Mouse (Mus musculus) forebrain, embryonic 10.5 days (tissue): ENCODE measurements around the gene Trap1a. TPM values are rescaled to one million over a fixed set of nuclear protein-coding genes. Genes with fewer than 3 reads are reported as not detected.
"Not testable (repeated sequence)": the region's sequence is repeated elsewhere in the genome, so short reads cannot be mapped to it uniquely, and the experiment has no call there.

Experiments used
- DNase-seq: peaks from one replicate; pipeline ENCODE4 v3.0.0-alpha.2; 2017; ENCODE audit warnings: low spot score; ENCODE audit errors: extremely low spot score
- H3K27ac ChIP-seq: fragments of 300-500 bp; sonication (generic); 2 replicates; pipeline ENCODE4 v1.5.1; 2016; ENCODE audit warnings: mild to moderate bottlenecking
- H3K27me3 ChIP-seq: fragments of 300-500 bp; sonication (generic); 2 replicates; pipeline ENCODE4 v1.6.1; 2016; ENCODE audit warnings: mild to moderate bottlenecking; ENCODE audit not compliant: poor library complexity, severe bottlenecking
- H3K36me3 ChIP-seq: fragments of 300-500 bp; sonication (generic); replicated peaks from 2 replicates; pipeline ENCODE4 v1.6.1; 2016; ENCODE audit warnings: mild to moderate bottlenecking, moderate library complexity
- H3K4me1 ChIP-seq: fragments of 300-500 bp; sonication (generic); 2 replicates; pipeline ENCODE4 v1.6.1; 2016
- H3K4me3 ChIP-seq: fragments of 300-500 bp; sonication (generic); 2 replicates; pipeline ENCODE4 v1.5.1; 2016; ENCODE audit warnings: mild to moderate bottlenecking, moderate library complexity
- H3K9me3 ChIP-seq: fragments of 300-500 bp; sonication (generic); 2 replicates; pipeline ENCODE4 v1.6.1; 2016; ENCODE audit warnings: mild to moderate bottlenecking, moderate library complexity
- WGBS: fragments of 180-500 bp; shearing (Covaris S2); methylation state at CpG from one replicate; pipeline ENCODE4 v1.1.7; 2016; 5-methylcytosine and 5-hydroxymethylcytosine counted together
- polyA plus RNA-seq: library from polyadenylated mRNA; unstranded; fragments of >200 nt; fragmentation: Nextera tagmentation; extraction: Ambion mirVana; gene quantifications from 2 replicates; pipeline ENCODE4 v1.2.1, GENCODE M21; 2016

The Trap1a gene
- polyA plus RNA-seq = not detected in 2 replicates

- 92% methylated on average over 24 of the region's 24 CpGs for WGBS
- Histone ChIP-seq H3K4me3 (no peak within 1 kb of the TSS), H3K9me3 (no peaks in the 10 kb centered on the region), H3K36me3 (no peaks in the 10 kb centered on the region), H3K27ac (no peak within 1 kb of the TSS), H3K4me1 (no peaks in the 10 kb centered on the region), H3K27me3 (peaks cover 26% of the 10 kb centered on the region)
- no peak for DNase-seq
These were observed at the start of gene Trap1a for GRCm38 (mm10) chrX:139333263-139333994. Gene Trap1a, plus strand, starts transcription at chrX:139333683.

GRCm38 (mm10) chrX:139293114-139293513, 40.4 kb upstream of the Trap1a start:
- Histone ChIP-seq H3K4me1 (no peaks in the 10 kb centered on the region), H3K9me3 (no peaks in the 10 kb centered on the region), H3K4me3 (no peak overlapping the region), H3K27ac (no peak overlapping the region), H3K27me3 (peaks cover 40% of the 10 kb centered on the region), H3K36me3 (no peaks in the 10 kb centered on the region)
- no peak for DNase-seq
- WGBS = 95% methylated on average over 2 of the region's 2 CpGs

DNA sequence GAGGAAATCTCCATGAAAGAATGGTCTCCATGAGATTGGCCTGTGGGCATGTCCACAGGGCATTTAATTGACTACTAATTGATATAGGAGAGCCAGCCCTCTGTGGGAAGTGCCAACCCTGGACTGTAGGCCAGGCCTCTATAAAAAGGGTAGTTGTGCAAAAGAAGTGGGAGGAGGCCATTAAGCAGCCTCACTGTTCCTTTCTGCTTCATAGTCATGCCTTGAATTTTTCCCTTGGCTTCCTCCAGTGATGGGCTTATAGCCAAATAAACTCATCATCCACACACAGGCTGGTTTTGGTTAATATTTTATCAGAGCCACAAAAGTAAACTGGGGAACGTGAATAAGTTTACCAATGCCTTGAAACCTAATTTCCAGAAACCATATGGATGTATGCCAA, 38.2 kb upstream of the Trap1a start:
- Histone ChIP-seq H3K36me3 (no peaks in the 10 kb centered on the region), H3K27me3 (peaks cover 50% of the 10 kb centered on the region), H3K4me1 (no peaks in the 10 kb centered on the region), H3K9me3 (no peaks in the 10 kb centered on the region), H3K27ac (no peak overlapping the region), H3K4me3 (no peak overlapping the region)
- 89% methylated on average over 1 of the region's 1 CpGs for WGBS
- DNase-seq = no peak

DNA sequence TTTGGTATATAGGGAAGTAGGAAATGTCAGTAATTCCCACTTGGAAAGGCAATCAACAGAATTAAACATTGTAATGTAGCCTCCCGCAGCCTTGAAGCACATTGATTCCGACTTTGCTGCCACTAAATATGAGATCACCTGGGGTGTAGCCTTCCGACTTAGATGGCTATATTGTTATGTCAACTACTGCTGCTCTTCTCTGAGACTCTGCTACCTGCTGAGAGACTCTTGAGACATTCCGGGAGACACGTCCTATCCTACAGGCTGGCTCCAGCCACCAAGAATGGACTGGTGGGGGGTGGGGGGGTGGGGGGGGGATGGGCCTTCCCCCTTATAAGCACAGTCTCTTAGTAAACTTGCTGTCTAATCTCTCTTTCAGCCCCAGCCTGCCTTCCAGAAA, 16.1 kb upstream of the Trap1a start:
- WGBS = 42% methylated on average over 5 of the region's 5 CpGs
- H3K36me3 ChIP-seq, H3K9me3 ChIP-seq, H3K4me3 ChIP-seq, DNase-seq, H3K4me1 ChIP-seq, H3K27ac ChIP-seq: not testable (repeated sequence)
- H3K27me3 ChIP-seq = peaks cover 13% of the 10 kb centered on the region

DNA sequence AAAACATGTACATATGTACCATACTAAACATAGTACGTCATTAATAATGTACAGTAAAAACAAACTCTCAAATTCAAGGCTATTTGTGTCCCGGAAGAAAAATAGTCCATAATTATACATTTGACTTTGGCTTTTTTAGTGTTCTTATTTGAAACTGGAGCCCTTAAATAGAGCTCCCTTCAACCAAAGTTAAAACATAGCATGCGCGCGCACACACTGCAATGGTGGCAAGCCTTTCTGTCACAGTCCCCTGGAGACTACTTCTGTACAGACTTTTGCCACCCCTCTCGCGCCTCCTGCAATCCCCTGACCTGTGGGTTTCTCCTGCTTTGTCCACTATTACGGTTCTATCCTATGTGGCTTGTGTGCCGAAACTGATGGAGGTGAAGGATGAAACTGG, 900 bp upstream of the Trap1a start:
- peaks cover 24% of the 10 kb centered on the region for H3K27me3 ChIP-seq
- no peak for DNase-seq
- H3K27ac ChIP-seq = no peak overlapping the region
- H3K4me1 ChIP-seq = no peaks in the 10 kb centered on the region
- 94% methylated on average over 9 of the region's 9 CpGs for WGBS
- H3K4me3 ChIP-seq = no peak overlapping the region
- no peaks in the 10 kb centered on the region for H3K36me3 ChIP-seq
- H3K9me3 ChIP-seq = no peaks in the 10 kb centered on the region

- no peak for DNase-seq
- Histone ChIP-seq H3K36me3 (no peaks in the 10 kb centered on the region), H3K9me3 (no peaks in the 10 kb centered on the region), H3K4me1 (no peaks in the 10 kb centered on the region), H3K4me3 (no peak overlapping the region), H3K27ac (no peak overlapping the region), H3K27me3 (peaks cover 25% of the 10 kb centered on the region)
- 94% methylated on average over 14 of the region's 14 CpGs for WGBS
These were observed 1.3 kb downstream of the Trap1a start for GRCm38 (mm10) chrX:139334504-139335418.

- H3K27me3 ChIP-seq = peaks cover 29% of the 10 kb centered on the region
- 66% methylated on average over 3 of the region's 3 CpGs for WGBS
- H3K27ac ChIP-seq = no peak overlapping the region
- H3K4me3 ChIP-seq = no peak overlapping the region
- DNase-seq = no peak
- no peaks in the 10 kb centered on the region for H3K9me3 ChIP-seq
- H3K36me3 ChIP-seq = no peaks in the 10 kb centered on the region
- H3K4me1 ChIP-seq = no peaks in the 10 kb centered on the region
These were observed 2.1 kb downstream of the Trap1a start for GRCm38 (mm10) chrX:139335419-139336074.

DNA sequence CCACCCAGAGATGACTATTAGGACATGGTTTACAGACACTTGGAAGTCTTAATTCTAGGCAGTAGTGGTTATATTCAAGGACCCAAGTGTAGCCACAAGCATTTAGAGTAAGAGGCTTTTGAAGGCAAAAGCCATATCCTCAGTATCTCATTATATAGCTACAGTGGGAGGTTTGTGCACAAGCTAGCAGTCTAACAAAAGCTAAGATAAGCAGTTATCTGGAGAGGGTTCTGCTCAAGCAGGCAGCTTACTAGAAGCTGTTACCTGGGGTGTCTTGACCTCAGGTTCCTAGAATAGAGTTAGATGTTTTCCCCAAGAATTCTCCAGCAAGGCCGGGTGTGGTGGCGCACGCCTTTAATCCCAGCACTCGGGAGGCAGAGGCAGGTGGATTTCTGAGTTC, 6.1 kb downstream of the Trap1a start:
- WGBS = 92% methylated on average over 4 of the region's 4 CpGs
- Histone ChIP-seq H3K36me3 (no peaks in the 10 kb centered on the region), H3K27me3 (peaks cover 54% of the 10 kb centered on the region), H3K4me1 (no peaks in the 10 kb centered on the region), H3K9me3 (no peaks in the 10 kb centered on the region), H3K27ac (no peak overlapping the region), H3K4me3 (no peak overlapping the region)
- DNase-seq = no peak

GRCm38 (mm10) chrX:139341185-139341584, 7.7 kb downstream of the Trap1a start:
- no peak overlapping the region for H3K4me3 ChIP-seq
- peaks cover 47% of the 10 kb centered on the region for H3K27me3 ChIP-seq
- no peak overlapping the region for H3K27ac ChIP-seq
- H3K9me3 ChIP-seq = no peaks in the 10 kb centered on the region
- 69% methylated on average over 2 of the region's 2 CpGs for WGBS
- H3K4me1 ChIP-seq = no peaks in the 10 kb centered on the region
- DNase-seq = no peak
- H3K36me3 ChIP-seq = no peaks in the 10 kb centered on the region

DNA sequence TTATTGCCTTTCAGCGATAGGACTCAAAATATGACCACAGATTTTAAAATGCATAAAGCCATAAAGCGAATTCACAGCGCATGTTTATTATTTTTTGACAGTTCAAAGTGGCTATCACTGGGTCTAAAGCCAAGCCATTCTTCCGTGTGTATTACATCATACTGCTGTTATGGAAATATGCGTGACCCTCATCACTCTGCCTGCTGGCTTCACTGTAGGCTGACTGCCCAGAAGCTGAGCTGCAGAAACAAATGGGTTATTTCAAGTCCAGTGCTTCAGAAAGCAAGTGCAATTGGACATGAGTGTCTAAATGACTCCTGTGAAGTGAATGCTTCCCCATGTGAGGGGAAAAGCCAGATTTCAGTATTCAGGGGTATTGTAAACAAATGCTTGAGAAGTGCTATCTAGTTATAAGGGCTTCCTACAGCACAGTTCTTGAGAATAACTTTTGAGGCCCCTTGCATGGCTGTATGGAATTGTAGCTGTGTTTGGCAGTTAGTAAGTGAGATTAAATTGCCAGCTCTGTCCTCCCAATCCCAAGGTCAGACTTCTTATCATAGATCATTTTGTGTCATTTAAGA, 18.8 kb downstream of the Trap1a start:
- no peaks in the 10 kb centered on the region for H3K4me1 ChIP-seq
- no peaks in the 10 kb centered on the region for H3K36me3 ChIP-seq
- no peak overlapping the region for H3K4me3 ChIP-seq
- H3K27ac ChIP-seq = no peak overlapping the region
- peaks cover 75% of the 10 kb centered on the region for H3K27me3 ChIP-seq
- no peaks in the 10 kb centered on the region for H3K9me3 ChIP-seq
- 93% methylated on average over 5 of the region's 5 CpGs for WGBS
- no peak for DNase-seq

- DNase-seq = no peak
- Histone ChIP-seq H3K27ac (no peak overlapping the region), H3K27me3 (peaks cover 48% of the 10 kb centered on the region), H3K4me3 (no peak overlapping the region), H3K36me3 (no peaks in the 10 kb centered on the region), H3K4me1 (no peaks in the 10 kb centered on the region), H3K9me3 (no peaks in the 10 kb centered on the region)
- 51% methylated on average over 7 of the region's 7 CpGs for WGBS
These were observed 24.3 kb downstream of the Trap1a start for GRCm38 (mm10) chrX:139357639-139358260.

- Histone ChIP-seq H3K27me3 (peaks cover 47% of the 10 kb centered on the region), H3K27ac (no peak overlapping the region), H3K9me3 (no peaks in the 10 kb centered on the region), H3K36me3 (no peaks in the 10 kb centered on the region), H3K4me1 (no peaks in the 10 kb centered on the region), H3K4me3 (no peak overlapping the region)
- 78% methylated on average over 18 of the region's 18 CpGs for WGBS
- DNase-seq = no peak
These were observed 24.9 kb downstream of the Trap1a start for GRCm38 (mm10) chrX:139358361-139358760.
